Mouse (Mus musculus) urinary bladder, postnatal 25 days (tissue): ENCODE measurements at regions not wholly inside any gene's neighbourhood (a gene's known extent, or its start where the extent isn't known, plus 50 kb on each side); places are given as distances from the start of the nearest gene placed in this dataset.

Experiments used
- DNase-seq: peaks from one replicate; pipeline ENCODE4 v3.0.0; 2022; ENCODE audit warnings: low spot score

DNA sequence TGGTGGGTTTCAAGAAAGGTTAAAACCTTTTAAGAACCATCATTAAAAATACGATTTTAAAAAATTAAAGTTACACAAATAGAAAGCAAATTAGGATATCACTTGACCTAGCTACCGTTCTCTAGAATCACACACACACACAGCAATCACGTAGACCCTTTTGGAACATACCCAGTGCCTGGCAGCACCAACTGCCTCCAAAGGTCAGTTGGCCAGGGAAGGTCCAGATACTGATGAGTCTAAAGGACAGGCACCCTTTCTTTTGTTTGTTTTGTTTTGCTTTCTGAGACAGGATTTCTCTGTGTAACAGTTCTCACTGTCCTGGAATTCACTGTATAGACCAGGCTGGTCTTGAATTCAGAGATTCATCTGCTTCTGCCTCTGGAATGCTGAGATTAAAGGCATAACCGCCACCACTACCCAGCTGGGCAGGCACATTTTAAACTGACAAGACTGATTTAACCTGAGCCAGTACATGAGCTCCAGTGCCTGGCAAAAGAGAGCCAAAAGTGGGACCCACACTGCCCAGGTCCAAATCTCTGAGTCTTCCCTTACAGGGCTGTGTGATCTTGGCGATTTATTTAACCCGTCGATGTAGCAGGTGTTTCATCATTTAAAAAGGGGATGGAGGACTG, 353.0 kb downstream of the Pmp22 start:
- DNase-seq: no peak

DNA sequence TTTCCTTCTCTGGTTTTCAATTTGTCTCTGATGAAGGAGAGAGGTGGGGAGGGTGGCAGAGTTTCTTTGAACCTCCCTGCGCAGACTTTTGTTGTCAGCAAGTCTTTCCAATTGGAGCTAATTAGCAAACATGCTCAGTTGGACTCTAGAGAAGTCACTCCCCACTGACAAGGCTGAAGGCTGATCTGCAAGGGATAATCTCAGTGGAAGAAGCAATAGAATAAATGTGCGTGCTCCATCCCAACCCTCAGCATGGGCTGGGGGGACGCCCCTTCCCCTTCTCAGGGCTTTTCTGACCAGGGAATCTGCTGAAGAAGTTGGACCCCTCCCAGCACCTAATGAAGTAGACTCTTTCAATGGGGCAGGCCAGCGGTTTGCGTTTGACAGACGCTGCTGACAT, 353.8 kb downstream of the Pmp22 start:
- no peak for DNase-seq

DNA sequence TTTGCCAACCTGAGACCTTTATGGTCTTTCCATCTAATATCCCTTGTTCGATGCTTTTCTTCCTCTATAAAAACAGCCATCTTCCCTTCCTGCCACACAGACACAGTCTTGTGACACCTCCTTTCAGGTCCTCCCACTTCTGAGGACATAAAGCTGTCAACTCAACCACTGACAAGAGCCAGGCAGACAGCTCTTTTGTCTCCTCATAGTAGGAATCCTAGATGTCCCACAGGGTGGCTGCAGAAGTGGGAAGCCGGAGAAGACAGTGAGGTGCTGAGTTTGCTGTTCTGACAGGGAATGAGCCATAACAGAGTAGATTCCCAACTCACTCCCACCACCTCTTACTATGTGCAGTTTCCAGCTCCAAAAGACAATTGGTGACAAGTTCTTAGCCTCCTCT, 358.4 kb downstream of the Pmp22 start:
- DNase-seq: no peak

DNA sequence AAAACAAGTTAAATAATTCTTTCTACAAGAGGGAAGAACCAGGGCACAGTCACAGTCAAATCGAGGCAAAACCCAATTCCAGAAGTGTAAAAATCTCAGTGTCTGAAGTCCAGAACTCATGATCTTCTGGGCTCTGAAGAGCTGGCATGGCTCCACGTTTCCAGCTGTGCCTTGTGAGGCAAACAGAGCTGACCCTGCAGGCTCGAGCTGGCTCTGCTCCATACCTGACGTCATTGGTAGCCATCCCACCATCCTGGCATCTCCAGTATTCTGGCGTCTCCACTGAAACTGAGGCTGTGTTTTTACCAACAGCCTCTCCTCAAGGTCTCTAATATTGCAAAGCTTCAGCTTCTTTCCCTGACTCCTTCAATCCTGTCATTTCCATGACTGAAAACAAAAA, 373.4 kb downstream of the Pmp22 start:
- no peak for DNase-seq

DNA sequence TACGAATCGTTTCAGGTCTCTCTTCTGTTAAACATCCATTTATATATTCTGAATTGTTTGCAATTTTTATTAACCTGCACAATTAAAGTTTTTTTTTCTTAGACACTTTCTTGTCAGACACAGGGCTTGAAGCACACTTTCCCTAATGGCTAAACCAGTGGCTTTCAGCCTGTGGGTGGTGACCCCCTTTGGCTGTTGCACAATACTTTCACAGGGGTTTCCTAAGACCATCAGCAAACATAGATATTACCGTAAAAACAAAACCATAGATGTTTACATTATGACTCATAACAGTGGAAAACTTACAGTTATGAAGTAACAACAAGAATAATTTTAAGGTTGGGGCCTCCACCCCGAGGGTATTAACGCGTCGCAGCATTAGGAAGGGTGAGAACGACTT, 378.6 kb downstream of the Pmp22 start:
- no peak for DNase-seq

DNA sequence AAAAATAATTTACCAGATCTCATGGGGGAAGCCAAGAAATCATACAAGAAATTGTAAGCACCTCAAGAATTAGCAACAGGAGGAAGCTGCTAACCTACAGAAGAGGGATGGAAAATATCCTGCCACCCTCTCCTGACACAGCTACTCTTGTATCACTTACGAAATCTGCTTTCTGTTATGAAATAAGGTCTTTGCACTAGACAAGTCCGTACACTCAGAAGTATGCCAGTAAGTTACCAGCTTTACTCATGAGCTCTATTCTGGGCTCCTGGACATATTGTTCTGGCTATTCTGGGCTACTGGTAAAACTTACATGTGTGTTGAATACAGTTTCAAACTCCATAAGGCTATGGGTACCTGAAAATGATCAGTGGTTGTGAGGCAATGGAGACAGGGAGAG, 379.9 kb downstream of the Pmp22 start:
- no peak for DNase-seq

DNA sequence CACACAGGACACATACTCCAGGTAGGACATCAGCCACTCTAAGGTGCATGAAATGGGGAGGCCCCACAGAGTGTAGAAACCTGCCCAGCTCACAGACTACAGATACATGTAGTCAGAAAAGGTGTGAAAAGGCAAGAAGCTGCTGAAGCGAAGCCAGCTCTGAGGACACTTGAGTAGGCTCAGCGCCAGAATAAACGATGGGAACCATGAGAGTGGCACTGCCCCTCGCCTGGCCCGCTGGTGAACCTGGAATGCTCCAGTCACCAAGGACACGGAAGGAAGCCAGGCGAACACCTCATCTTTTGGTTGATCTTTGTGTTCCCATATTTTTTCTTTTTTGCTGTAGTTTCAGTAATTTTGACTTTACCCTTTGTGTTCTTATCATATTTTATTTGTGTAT, 381.8 kb downstream of the Pmp22 start:
- DNase-seq: no peak

DNA sequence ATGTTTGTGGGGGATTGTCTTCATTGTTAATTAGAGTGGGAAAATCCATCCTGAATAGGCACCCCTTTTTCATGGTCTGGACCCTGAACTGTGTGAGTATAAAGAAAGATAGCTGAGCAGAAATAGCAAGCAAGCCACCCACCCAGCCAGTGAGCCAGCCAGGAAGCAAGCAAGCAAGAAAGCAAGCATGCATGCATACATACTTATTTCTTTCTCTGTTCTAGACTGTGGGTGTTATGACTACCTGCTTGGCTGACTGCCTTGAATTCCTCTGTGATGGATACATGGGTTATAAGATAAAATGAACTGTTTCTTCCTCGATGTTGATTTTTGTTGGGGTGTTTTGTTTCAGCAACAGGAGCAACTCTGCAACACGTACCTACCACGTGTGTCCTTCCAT, 385.8 kb downstream of the Pmp22 start:
- DNase-seq: no peak

DNA sequence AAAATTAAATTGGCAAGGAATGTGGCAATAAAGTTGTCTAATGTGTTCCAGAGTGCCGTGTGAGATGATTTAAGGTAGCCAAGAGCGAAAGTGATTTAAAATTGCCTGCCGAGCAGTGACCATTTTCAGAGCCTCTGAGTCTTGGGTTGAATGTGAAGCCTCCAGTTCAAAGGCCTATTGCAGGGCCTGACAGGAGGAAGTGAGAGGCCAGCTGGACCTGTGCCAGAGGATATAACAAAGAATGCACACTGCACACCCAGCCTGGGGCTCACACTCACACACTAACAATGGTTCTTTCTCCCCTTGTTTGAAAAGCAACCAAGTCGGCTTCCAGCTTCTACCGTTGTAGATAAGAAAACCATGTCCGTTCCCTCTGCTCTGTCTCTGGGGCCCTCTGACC, 390.1 kb downstream of the Pmp22 start:
- no peak for DNase-seq

DNA sequence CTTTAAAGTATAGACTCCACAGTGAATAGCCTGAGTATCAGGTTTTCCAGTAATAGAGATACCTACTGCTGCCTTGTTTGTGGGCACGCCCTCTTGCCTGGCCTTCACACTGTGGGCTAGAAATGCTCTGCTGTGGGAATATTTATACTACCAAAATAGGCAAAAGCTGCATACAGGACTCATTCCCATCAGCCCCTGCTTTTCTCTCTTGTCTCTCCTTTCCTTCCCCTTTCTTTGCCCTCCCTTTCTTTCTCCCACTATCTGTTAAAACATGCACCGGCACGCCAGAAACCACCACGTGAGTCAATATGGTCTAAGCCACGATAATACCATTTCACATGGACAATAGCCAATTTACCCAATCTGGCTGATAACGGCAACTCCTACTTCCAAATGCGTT, 395.5 kb downstream of the Pmp22 start:
- DNase-seq: no peak

DNA sequence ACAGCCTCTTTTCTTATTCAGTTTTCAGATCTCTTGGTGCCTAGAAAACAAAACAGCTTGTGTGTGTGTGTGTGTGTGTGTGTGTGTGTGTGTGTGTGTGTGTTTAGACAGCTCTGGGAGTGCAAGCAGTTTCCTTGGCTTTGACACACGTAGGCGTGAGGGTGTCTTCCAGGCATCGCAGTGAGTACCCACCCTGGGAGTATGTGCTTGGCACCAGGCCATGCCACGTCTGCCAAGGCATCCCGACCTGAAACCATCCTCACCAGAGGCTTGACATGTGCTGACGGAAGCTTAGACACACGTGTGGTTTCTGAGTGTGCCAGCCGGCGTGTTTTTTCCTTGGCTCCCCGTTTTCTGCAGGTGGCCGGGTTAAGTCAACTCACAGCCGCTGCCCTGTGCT, 396.6 kb downstream of the Pmp22 start:
- DNase-seq: no peak

DNA sequence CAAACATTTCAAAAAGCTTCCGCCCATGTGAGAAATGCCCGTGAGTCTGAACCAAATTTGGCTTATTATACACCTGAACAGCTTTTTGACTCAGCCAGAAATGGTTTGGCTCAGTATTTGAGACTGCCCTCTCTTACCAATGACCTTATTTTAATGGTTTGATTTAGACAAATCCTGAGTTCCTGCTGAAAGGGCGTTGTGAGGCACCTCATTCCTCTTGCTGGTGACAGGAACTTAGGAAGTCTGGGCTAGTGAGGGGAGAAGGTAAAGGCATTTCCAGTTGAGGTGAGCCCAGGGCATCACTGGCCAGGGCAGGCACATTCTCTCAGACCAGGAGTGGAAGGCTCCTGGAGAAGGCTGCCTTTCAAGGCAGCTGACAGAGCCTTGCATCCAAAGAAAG, 396.1 kb downstream of the Hs3st3b1 start:
- no peak for DNase-seq

DNA sequence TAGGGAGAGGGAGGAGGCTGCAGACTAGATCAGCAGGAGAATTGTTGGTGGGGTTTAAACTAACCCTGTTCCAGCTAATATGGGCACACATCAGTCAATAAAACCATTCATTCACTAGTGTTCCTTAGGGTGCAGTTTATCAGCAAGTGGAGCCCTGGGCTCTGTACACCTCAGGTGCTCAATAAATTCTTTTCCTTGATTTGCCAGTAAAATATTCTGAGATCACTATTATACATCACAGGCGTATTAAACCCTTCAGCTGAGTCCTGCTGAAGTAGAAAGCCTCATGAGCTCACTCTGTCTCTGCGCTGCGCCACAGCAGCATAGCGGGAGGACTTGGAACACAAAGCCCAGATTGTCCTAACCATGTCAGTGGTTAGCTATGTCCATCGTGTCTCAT, 389.3 kb downstream of the Hs3st3b1 start:
- no peak for DNase-seq

DNA sequence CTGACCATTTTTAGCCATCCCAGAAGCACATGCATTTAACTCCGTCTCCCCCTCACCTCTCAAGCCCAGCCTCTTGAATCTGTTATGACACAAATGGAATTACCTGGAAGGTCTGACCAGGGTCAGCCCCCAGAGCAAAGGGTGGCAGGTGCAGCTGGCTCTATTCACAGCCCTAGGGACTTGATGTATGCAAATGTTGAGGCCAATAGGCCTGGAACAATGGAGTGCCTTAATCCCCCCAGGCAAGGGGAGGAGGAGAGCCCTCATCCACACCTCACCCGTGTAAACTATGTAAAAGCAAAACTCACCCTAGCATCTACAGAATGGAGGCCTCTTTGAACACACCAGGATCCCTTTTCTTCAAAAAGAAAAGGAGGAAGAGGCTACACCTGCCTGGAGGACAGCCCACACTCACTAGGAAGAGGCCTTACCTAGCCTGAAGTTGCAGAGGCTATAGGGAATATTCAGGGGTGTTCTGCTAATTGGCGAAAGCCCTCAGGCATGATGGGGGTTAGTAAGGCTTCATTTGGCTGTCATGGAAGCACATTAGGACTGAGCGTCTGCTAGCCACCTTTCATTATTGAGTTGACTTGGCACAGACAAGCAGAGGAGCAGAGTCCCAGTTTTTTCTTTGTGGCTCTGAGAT, 388.4 kb downstream of the Hs3st3b1 start:
- DNase-seq: no peak

DNA sequence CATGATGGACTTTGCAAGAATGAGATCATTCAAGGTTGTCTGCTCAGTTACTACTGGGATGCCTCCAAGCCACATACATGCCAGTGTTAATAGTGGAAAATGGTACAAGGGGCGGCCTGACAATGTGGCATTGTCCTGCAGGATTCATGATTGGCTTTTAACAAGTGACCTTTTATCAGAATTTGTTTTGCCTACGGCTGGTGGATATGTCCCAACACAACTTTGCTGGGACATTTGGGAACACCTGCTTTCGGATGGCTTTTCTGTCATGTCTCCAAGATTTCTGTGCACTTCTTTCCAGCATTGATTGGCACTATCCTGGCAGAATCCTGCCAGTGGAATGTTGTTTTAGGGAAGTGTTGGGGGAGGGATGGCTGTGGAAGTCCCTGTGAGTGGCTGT, 384.4 kb downstream of the Hs3st3b1 start:
- no peak for DNase-seq

DNA sequence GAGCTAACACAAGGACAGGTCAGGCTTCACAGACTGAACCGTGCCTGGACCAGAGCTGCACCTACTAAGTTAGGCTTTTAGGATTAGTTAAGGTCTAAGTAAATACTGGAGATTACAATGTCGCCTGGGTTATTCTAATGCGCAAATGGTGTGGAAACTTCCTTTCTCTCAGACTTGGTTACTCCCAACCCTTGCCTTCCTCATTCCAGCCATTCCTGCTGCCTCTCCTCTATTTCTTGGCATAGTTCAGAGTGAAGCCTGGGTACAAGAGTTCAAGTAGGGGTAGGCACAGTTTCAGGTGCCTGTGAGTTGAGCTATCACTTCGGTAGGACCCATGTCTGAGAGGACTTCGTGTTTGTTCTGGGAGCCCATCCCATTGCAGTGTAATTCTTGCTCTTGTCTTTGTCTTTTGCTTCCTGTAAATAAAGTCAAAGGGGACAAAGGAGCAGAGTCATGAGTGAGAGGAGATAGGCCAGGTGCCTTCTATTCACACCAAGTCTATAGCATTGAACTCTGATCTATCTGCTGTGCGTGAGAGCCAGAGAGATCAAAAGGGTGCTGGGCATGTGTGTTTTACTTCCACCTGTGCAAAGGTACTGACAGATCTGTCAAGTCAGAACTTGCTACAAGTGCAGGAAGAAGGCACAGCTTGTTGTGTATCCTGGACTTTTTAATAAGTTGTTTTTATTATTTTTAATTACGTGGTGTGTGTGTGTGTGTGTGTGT, 378.0 kb downstream of the Hs3st3b1 start:
- no peak for DNase-seq

DNA sequence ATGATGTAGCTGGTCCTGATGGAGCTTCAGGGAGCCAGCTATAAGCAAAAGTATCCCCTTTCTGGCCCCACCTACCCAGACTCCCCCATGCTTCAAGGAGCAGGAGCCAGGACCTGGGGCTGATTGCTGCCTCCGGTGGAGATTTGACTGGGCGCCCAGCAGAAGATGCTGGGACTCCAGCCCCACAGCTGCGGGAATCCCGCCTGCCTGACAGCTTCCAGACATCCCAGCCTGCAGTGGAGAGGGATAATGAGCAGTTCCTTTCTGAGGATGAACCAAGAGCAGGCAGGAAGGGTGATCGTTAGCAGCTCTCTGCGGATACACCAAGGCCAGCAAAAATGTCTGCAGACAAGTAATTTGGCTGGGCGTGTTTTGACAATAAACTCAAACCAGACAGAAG, 376.6 kb downstream of the Hs3st3b1 start:
- no peak for DNase-seq

DNA sequence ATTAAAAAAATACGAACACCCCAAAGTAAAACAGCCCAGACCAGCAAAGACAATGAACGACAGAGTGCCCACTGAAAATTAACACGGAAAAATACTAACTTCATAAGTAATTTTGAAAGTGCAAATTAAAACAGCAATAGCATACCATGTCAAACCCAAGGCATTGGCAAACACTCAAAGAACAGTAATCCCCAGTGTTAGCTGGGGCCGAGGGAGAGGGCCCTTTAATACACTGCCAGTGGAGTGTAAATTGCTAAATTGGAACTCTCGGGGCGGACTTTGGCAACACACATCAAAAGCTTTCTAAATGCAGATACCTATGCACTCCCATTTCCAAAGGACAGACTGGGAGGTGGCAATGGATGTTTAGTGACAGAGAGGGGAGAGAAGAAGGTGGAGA, 361.6 kb downstream of the Hs3st3b1 start:
- DNase-seq: no peak

DNA sequence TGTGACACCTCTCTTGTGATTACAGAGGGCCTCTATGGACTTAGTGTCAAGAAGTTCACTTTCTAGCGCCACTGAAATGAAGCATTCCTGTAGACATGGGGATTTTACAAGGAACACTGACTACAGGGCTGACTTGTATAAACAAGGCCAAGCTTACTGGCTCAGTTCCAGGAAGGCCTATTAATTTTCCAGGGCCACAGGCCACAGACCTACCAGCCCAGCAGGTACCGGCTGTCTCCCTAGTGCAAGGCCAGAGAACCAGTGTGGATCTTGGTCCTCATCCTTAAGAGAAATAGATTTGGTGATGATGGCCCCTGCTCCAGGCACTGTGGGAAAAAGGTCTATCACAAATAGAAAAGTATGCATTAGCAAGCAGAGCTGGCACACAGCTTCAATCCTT, 359.4 kb downstream of the Hs3st3b1 start:
- DNase-seq: no peak

DNA sequence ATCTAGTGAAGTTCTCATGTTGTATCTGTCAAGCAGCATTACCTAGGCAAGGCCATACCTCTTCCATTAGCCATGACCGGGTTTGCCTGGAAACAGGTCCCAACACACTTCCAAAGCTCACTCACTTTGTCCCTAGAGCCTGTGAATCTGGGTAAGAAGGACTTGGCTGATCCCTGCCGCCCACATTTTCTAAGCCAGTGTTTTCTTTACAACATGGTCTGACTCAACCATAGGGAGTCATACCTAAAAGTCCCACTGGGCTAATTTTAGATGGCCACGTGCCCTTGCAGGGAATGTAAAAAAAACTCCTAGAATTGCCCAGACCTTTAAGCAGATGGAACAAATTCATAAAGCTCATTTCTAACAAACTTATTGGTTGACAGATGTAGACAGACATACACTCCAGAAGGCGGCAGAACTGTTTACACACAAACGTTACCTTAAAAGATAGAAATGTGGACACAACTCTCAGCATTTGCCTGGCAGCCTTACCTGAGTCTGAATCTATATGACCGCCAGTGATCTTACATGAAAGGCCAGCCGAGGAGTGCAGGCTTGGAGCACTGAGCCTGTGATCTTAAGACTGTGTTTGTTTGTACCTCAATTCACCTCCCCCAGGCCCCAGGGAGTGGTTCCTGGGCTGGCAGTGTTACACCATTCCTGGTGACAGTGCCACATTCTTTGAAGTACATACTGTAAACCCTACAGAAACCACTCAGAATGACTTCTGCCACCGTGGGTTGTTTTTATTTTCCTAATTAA, 356.4 kb downstream of the Hs3st3b1 start:
- DNase-seq: no peak

DNA sequence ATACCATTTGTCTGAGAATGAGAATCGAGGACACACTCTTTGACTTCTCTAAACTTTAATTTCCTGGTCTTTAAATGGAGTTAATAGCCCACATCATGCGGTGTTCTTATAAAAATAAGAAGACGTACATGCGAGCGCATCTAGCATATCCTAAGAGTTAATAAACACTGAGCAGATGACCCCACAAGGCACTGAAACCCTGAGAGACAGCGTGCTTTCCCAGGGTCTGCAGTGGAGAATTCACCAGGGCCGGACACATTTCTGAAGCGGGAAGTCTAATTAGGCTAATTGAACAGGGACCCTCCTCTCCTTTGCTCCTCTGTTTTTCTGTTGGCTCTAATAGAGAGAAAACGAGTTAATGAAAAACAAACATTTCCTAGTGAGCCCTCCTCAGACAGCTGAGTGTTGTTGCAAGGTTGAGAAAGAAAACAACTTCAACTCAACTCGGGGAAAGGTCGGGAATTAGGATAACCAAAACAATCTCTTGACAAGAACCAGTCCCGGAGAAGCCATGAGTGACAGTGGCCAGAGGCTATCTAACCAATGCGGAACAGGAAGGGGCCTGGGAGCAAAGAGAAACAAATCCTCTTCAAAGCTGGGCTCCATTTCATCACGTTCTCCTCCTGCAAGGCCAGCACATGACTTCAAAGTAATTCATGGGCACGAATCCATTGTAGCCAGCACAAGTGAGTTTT, 352.2 kb downstream of the Hs3st3b1 start:
- DNase-seq: no peak

DNA sequence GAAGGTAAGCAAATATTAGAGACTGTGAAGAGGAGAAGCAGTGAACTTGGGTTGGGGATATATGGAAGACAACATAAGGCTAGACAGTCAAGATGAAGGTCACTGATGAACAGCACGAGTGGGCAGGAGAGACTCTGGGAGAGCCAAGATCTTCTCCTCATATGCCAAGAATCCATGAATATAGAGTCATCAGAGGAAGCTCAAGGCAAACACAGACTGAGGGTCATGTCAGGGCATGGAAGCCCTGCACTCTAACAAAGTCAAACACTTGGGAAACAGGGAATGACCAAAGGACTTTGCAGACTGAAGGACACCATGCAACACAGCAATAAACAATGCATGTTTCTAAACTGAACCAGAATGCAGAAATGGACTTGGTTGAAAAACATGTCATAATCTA, 351.4 kb downstream of the Hs3st3b1 start:
- no peak for DNase-seq
